8 mouse cellular contexts compared by ENCODE assay signal in genomic region chr1:134415168-134415831, GRCm38 (mm10). TPM values are rescaled to one million over a fixed set of nuclear protein-coding genes. Genes with fewer than 3 reads are reported as not detected.
DNase-seq lines count a peak whose midpoint lies in the region; ATAC-seq lines count a peak whose summit lies in the region.

Gene Adipor1 (plus strand): TSS chr1:134415378.

- peak within 1 kb of the TSS; percentile 86 for H3K27ac ChIP-seq in forebrain, embryonic 14.5 days (ENCODE audit: low read depth, low read length)
- peak within 1 kb of the TSS; percentile 96 for H3K27ac ChIP-seq in neural tube, embryonic 15.5 days (replicated peaks)

- 0 out of 2 replicates have a peak, but pooled peaks cover 5% of the 10 kb centered on the region for H3K36me3 ChIP-seq in forebrain, embryonic 14.5 days (ENCODE audit: control insufficient read depth, insufficient read depth, low read length)
- H3K36me3 ChIP-seq in neural tube, embryonic 15.5 days = no peaks in the 10 kb centered on the region

- no peaks in the 10 kb centered on the region for H3K9me3 ChIP-seq in forebrain, embryonic 14.5 days (replicated peaks; ENCODE audit: control insufficient read depth, low read length)
- H3K9me3 ChIP-seq in neural tube, embryonic 15.5 days (replicated peaks) = no peaks in the 10 kb centered on the region

- H3K9ac ChIP-seq in forebrain, embryonic 14.5 days (ENCODE audit: low read length) = peak within 1 kb of the TSS; percentile 87
- H3K9ac ChIP-seq in neural tube, embryonic 15.5 days (replicated peaks) = peak within 1 kb of the TSS; percentile 85

- no peaks in the 10 kb centered on the region for H3K27me3 ChIP-seq in forebrain, embryonic 14.5 days (replicated peaks; ENCODE audit: control insufficient read depth, insufficient read depth, low read length)
- H3K27me3 ChIP-seq in neural tube, embryonic 15.5 days (replicated peaks) = no peaks in the 10 kb centered on the region

- peak; percentile 98 for DNase-seq in ES-CJ7 (ENCODE audit: low read depth, low spot score)
- peak; percentile 96 for DNase-seq in cerebellum, adult 11 months
- peak; percentile 98 for DNase-seq in forebrain, embryonic 14.5 days (ENCODE audit: low spot score)
- peak; percentile 96 to 97 for DNase-seq in heart, postnatal 14 days
- peak; percentile 97 for DNase-seq in layer of hippocampus, adult 11-12 months (ENCODE audit: low spot score)
- DNase-seq in lung, adult 18-20 months = peak; percentile 98 to 99
- peak; percentile 99 for DNase-seq in testis, postnatal 14 days (ENCODE audit: low spot score)

- H3K4me2 ChIP-seq in forebrain, embryonic 14.5 days (ENCODE audit: low read length) = peak within 1 kb of the TSS; percentile 74
- H3K4me2 ChIP-seq in neural tube, embryonic 15.5 days = peak within 1 kb of the TSS; percentile 75

- H3K4me3 ChIP-seq in forebrain, embryonic 14.5 days (ENCODE audit: low read depth, low read length) = peak within 1 kb of the TSS; percentile 82
- peak within 1 kb of the TSS; percentile 74 for H3K4me3 ChIP-seq in neural tube, embryonic 15.5 days (replicated peaks)

- intact Hi-C loops in heart, postnatal 14 days (cut with DNase I) = loop anchor here (5.0 kb wide), 2 partner anchors 33 to 48 kb away; no protein-coding TSS in a partner anchor

- peaks cover 19% of the 10 kb centered on the region for H3K4me1 ChIP-seq in forebrain, embryonic 14.5 days (ENCODE audit: control insufficient read depth, insufficient read depth, low read length)
- peaks cover 50% of the 10 kb centered on the region for H3K4me1 ChIP-seq in neural tube, embryonic 15.5 days

- WGBS in forebrain, embryonic 14.5 days = under 1% methylated on average over 76 of the region's 77 CpGs
- 0% methylated on average over 63 of the region's 77 CpGs for WGBS in neural tube, embryonic 15.5 days

- peak; percentile 100 for ATAC-seq in forebrain, embryonic 14.5 days
- ATAC-seq in neural tube, embryonic 15.5 days (ENCODE audit: low FRiP score) = peak; percentile 100

RNA-seq across cellular contexts. Expression of gene Adipor1, which starts in this region (rescaled TPM):
- polyA plus RNA-seq in forebrain, embryonic 14.5 days (2014; fragmentation: Nextera tagmentation; extraction: Ambion mirVana) = 61.4 and 68.5 TPM in 2 replicates
- 100 to 1,000 TPM; 137 to 142 TPM for total RNA-seq in heart, postnatal 14 days (2021)
- polyA plus RNA-seq in neural tube, embryonic 15.5 days (2015; fragmentation: Nextera tagmentation; extraction: Ambion mirVana) = 84.7 and 86.0 TPM in 2 replicates

Comparison
In these comparisons a context has a peak if more than half of its experiments do, and no peak if none do; other contexts are left out.
1. Peak in every context shown above with its lines: DNase-seq, ATAC-seq, H3K4me3 ChIP-seq and H3K27ac ChIP-seq.